Mouse (Mus musculus): ENCODE measurements around the gene Zfp65. TPM values are rescaled to one million over a fixed set of nuclear protein-coding genes. Genes with fewer than 3 reads are reported as not detected.

The Zfp65 gene
- polyA plus RNA-seq, 1 experiment from 2014 or later, result 3.2 TPM

Other genes with a start within 250 kb of the Zfp65 start
- gene Zfp874b, start 244.9 kb downstream of the Zfp65 start, polyA plus RNA-seq (2014; fragmentation: Nextera tagmentation; extraction: Ambion mirVana), result 0.81 and 1.6 TPM in 2 replicates
- gene Zfp58, start 228.6 kb downstream of the Zfp65 start, polyA plus RNA-seq (2014; fragmentation: Nextera tagmentation; extraction: Ambion mirVana), result 15.7 and 17.7 TPM in 2 replicates
- not detected in 2 replicates for gene Gm26965, start 203.0 kb downstream of the Zfp65 start, polyA plus RNA-seq (2014; fragmentation: Nextera tagmentation; extraction: Ambion mirVana)
- 34.2 and 34.3 TPM in 2 replicates for gene Zfp87, start 203.0 kb downstream of the Zfp65 start, polyA plus RNA-seq (2014; fragmentation: Nextera tagmentation; extraction: Ambion mirVana)
- 15.9 and 21.7 TPM in 2 replicates for gene Zfp748, start 175.3 kb downstream of the Zfp65 start, polyA plus RNA-seq (2014; fragmentation: Nextera tagmentation; extraction: Ambion mirVana)
- 4.4 and 5.3 TPM in 2 replicates for gene Zfp729b, start 119.5 kb downstream of the Zfp65 start, polyA plus RNA-seq (2014; fragmentation: Nextera tagmentation; extraction: Ambion mirVana)
- gene Gm49345, start 91.4 kb downstream of the Zfp65 start, polyA plus RNA-seq (2014; fragmentation: Nextera tagmentation; extraction: Ambion mirVana), result not detected in 2 replicates
- gene Zfp729a, start 91.4 kb downstream of the Zfp65 start, polyA plus RNA-seq (2014; fragmentation: Nextera tagmentation; extraction: Ambion mirVana), result 3.2 and 4.0 TPM in 2 replicates
- 12.8 and 13.6 TPM in 2 replicates for gene Zfp738, start 42.1 kb downstream of the Zfp65 start, polyA plus RNA-seq (2014; fragmentation: Nextera tagmentation; extraction: Ambion mirVana)
- 5.8 and 6.5 TPM in 2 replicates for gene Zfp85, start 26.1 kb upstream of the Zfp65 start, polyA plus RNA-seq (2014; fragmentation: Nextera tagmentation; extraction: Ambion mirVana)
- 2.9 and 3.4 TPM in 2 replicates for gene Zfp493, start 50.5 kb upstream of the Zfp65 start, polyA plus RNA-seq (2014; fragmentation: Nextera tagmentation; extraction: Ambion mirVana)
- 6.4 and 6.8 TPM in 2 replicates for gene Zfp273, start 84.6 kb upstream of the Zfp65 start, polyA plus RNA-seq (2014; fragmentation: Nextera tagmentation; extraction: Ambion mirVana)
- 2.1 and 3.5 TPM in 2 replicates for gene Gm10037, start 101.9 kb upstream of the Zfp65 start, polyA plus RNA-seq (2014; fragmentation: Nextera tagmentation; extraction: Ambion mirVana)
- gene BC048507, start 134.2 kb upstream of the Zfp65 start, polyA plus RNA-seq (2014; fragmentation: Nextera tagmentation; extraction: Ambion mirVana), result not detected in 2 replicates

Data from neural tube, embryonic 11.5 days (tissue).